17 mouse cellular contexts compared by ENCODE assay signal in the genomic region with DNA sequence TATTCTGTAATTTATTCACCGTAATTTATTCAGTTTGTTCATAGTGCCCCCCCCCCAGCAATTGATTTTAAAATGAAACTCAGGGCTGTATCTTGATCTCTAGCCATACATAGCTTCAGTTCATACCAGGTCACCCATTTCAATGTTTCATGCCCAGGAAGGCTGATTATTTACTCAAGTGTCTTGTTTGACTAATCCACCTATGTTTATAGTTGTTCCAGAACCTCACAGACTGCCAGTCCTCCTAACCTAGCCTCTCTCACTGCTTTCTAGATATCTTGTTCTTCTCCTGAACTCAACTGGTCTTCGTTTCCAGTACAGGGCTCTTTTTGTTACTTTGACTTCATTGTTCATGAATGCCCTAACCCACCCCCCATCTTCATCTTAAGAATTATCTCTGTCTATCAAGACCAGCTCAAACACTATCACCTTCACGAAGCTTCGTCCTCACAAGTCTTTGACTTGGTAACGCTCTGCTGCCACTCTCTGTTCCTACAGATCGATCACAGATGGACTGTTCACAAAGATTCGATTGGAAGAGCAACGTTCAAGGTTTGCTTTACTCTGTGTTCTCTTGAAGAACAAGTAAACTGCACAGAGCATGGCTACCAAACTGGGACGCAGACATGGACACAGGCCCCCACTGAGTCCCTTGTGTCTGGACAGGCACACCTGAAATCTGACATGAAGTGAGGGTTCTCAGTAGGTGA. TPM values are rescaled to one million over a fixed set of nuclear protein-coding genes. Genes with fewer than 3 reads are reported as not detected.
DNase-seq lines count a peak whose midpoint lies in the region; ATAC-seq and TF ChIP-seq lines count a peak whose summit lies in the region.
"Had no signal": no experiment of that assay in that cellular context is flagged by ENCODE, and none has a peak within 500 bp of the region (broad histone marks: within the 10 kb centered on the region; RNA-seq: fewer than 3 reads in every experiment).

No protein-coding gene starts in this region.

- peak overlapping the region; percentile 92 for H3K27ac ChIP-seq in heart, adult 2 months
- no peak overlapping the region for H3K27ac ChIP-seq in heart, embryonic 12.5 days (ENCODE audit: poor library complexity, severe bottlenecking)
- peak overlapping the region; percentile 50 for H3K27ac ChIP-seq in liver, adult 2 months (replicated peaks; ENCODE audit: insufficient read depth, low read depth, low read length)
- no peak overlapping the region for H3K27ac ChIP-seq in limb, embryonic 10.5 days
- H3K27ac ChIP-seq: forebrain, embryonic 12.5 days; neural tube, embryonic 12.5 days had no signal

- no peak for DNase-seq in heart, adult 2 months
- DNase-seq in liver, adult 2 months (ENCODE audit: extremely low read depth, low read depth, low spot score) = peak; percentile 82
- DNase-seq in liver = no peak
- DNase-seq in A20 (ENCODE audit: low read depth, low spot score) = peak; percentile 29
- no peak for DNase-seq in limb, embryonic 10.5 days (ENCODE audit: low spot score)
- no peak for DNase-seq in adipocyte (ENCODE audit: low spot score)
- DNase-seq in layer of hippocampus, postnatal 36 days = no peak
- DNase-seq: kidney, adult 18-20 months; kidney, postnatal 4 days; lung, postnatal 14 days; right cerebral cortex, postnatal 25 days had no signal

- no peak for TF ChIP-seq POLR2A in heart, adult 2 months (IDR thresholded peaks at IDR 0.05; ENCODE audit: insufficient read depth, low read depth, low read length)
- TF ChIP-seq POLR2A in liver, adult 2 months (IDR thresholded peaks at IDR 0.05; ENCODE audit: extremely low read depth, insufficient read depth, low read length) = no peak

- no peaks in the 10 kb centered on the region for H3K9me3 ChIP-seq in heart, embryonic 12.5 days (replicated peaks)
- no peaks in the 10 kb centered on the region for H3K9me3 ChIP-seq in limb, embryonic 10.5 days (replicated peaks)
- H3K9me3 ChIP-seq: forebrain, embryonic 12.5 days; hindbrain, embryonic 13.5 days; limb, embryonic 12.5 days; neural tube, embryonic 12.5 days had no signal

- H3K36me3 ChIP-seq in heart, adult 2 months (ENCODE audit: control insufficient read depth, insufficient read depth, low read length) = peaks cover 2% of the 10 kb centered on the region
- no peaks in the 10 kb centered on the region for H3K36me3 ChIP-seq in heart, embryonic 12.5 days
- H3K36me3 ChIP-seq in liver, adult 2 months (ENCODE audit: control insufficient read depth, insufficient read depth, low read length) = no peaks in the 10 kb centered on the region
- H3K36me3 ChIP-seq in limb, embryonic 10.5 days = no peaks in the 10 kb centered on the region
- H3K36me3 ChIP-seq: forebrain, embryonic 12.5 days; hindbrain, embryonic 13.5 days; limb, embryonic 12.5 days; neural tube, embryonic 12.5 days had no signal

- no peak overlapping the region for H3K9ac ChIP-seq in heart, adult 2 months (ENCODE audit: low read depth, low read length)
- H3K9ac ChIP-seq in heart, embryonic 12.5 days = no peak overlapping the region
- H3K9ac ChIP-seq in liver, adult 2 months (ENCODE audit: low read depth, low read length) = no peak overlapping the region

- ATAC-seq in heart, embryonic 12.5 days (ENCODE audit: insufficient number of reproducible peaks, low FRiP score) = no peak

- WGBS in heart, adult 2 months = 97% methylated on average over 9 of the region's 9 CpGs
- 93% methylated on average over 9 of the region's 9 CpGs for WGBS in heart, embryonic 12.5 days
- WGBS in liver, adult 2 months = 29% methylated on average over 9 of the region's 9 CpGs
- 95% methylated on average over 9 of the region's 9 CpGs for WGBS in limb, embryonic 10.5 days

- TF ChIP-seq CTCF in heart, adult 2 months (IDR thresholded peaks at IDR 0.05) = no peak
- no peak for TF ChIP-seq CTCF in liver, adult 2 months (IDR thresholded peaks at IDR 0.05; ENCODE audit: low read depth, low read length)

- H3K4me3 ChIP-seq in heart, adult 2 months = no peak overlapping the region
- no peak overlapping the region for H3K4me3 ChIP-seq in heart, embryonic 12.5 days
- H3K4me3 ChIP-seq in liver, adult 2 months (ENCODE audit: insufficient read depth, low read depth, low read length) = no peak overlapping the region
- peak overlapping the region; percentile 77; the same call in 1 of the 2 replicates for H3K4me3 ChIP-seq in limb, embryonic 10.5 days

- no peak overlapping the region for H3K4me2 ChIP-seq in heart, embryonic 12.5 days

- intact Hi-C loops in heart, adult 2 months (cut with DNase I) = loop anchor here (5.0 kb wide), 2 partner anchors 223 to 803 kb away; a partner anchor contains a TSS

- no peaks in the 10 kb centered on the region for H3K79me2 ChIP-seq in heart, adult 2 months (replicated peaks; ENCODE audit: control insufficient read depth, insufficient read depth, low read length)
- H3K79me2 ChIP-seq in liver, adult 2 months (ENCODE audit: control insufficient read depth, insufficient read depth, low read length) = peaks cover 4% of the 10 kb centered on the region; the same call in 1 of the 2 replicates

- H3K27me3 ChIP-seq in heart, adult 2 months (ENCODE audit: control insufficient read depth, insufficient read depth, low read length) = no peaks in the 10 kb centered on the region
- no peaks in the 10 kb centered on the region for H3K27me3 ChIP-seq in heart, embryonic 12.5 days (replicated peaks)
- H3K27me3 ChIP-seq in liver, adult 2 months (ENCODE audit: control insufficient read depth, insufficient read depth, low read length) = no peaks in the 10 kb centered on the region
- no peaks in the 10 kb centered on the region for H3K27me3 ChIP-seq in limb, embryonic 10.5 days (ENCODE audit: low read depth, poor library complexity, severe bottlenecking)
- H3K27me3 ChIP-seq: forebrain, embryonic 12.5 days; hindbrain, embryonic 13.5 days; limb, embryonic 12.5 days; neural tube, embryonic 12.5 days had no signal

- peaks cover 5% of the 10 kb centered on the region; the same call in 1 of the 2 replicates for H3K4me1 ChIP-seq in heart, adult 2 months (ENCODE audit: control insufficient read depth, insufficient read depth, low read length)
- peaks cover 9% of the 10 kb centered on the region for H3K4me1 ChIP-seq in heart, embryonic 12.5 days (replicated peaks)
- H3K4me1 ChIP-seq in liver, adult 2 months (ENCODE audit: control insufficient read depth, insufficient read depth, low read length) = peaks cover 10% of the 10 kb centered on the region; the same call in 1 of the 2 replicates
- peaks cover 18% of the 10 kb centered on the region for H3K4me1 ChIP-seq in limb, embryonic 10.5 days

- no peak for TF ChIP-seq EP300 in heart, adult 2 months (IDR thresholded peaks at IDR 0.05; ENCODE audit: insufficient read depth, low read depth, low read length)

RNA-seq across cellular contexts. Expression of a gene that starts 24.0 kb away (rescaled TPM):
- 10 to 100 TPM; 85.1 to 87.6 TPM for total RNA-seq in heart, adult 2 months (2021)
- polyA plus RNA-seq in heart, adult 2 months (2012; rRNA removed) = 14.1 and 34.8 TPM in 2 replicates
- polyA plus RNA-seq in heart, embryonic 12.5 days (2016; fragmentation: Nextera tagmentation; extraction: Ambion mirVana) = 115 and 118 TPM in 2 replicates
- 17.6 and 24.3 TPM in 2 replicates for total RNA-seq in liver, adult 2 months (2014; rRNA removed)
- polyA plus RNA-seq in liver, adult 2 months (2012; rRNA removed) = 3.9 and 4.8 TPM in 2 replicates
- 117 and 124 TPM in 2 replicates for polyA plus RNA-seq in limb, embryonic 10.5 days (2016; fragmentation: Nextera tagmentation; extraction: Ambion mirVana)
- total RNA-seq in layer of hippocampus, postnatal 36 days (2021) = 10 to 100 TPM; 90.6 to 92.6 TPM

RNA-seq across cellular contexts. Expression of a gene that starts 25.0 kb away (rescaled TPM):
- 10 to 100 TPM; 43.2 to 45.4 TPM for total RNA-seq in heart, adult 2 months (2021)
- polyA plus RNA-seq in heart, adult 2 months (2012; rRNA removed) = 22.2 and 39.4 TPM in 2 replicates
- polyA plus RNA-seq in heart, embryonic 12.5 days (2016; fragmentation: Nextera tagmentation; extraction: Ambion mirVana) = 28.4 and 28.7 TPM in 2 replicates
- not detected in 2 replicates for total RNA-seq in liver, adult 2 months (2014; rRNA removed)
- polyA plus RNA-seq in liver, adult 2 months (2012; rRNA removed) = not detected in 2 replicates
- not detected in 2 replicates for polyA plus RNA-seq in limb, embryonic 10.5 days (2016; fragmentation: Nextera tagmentation; extraction: Ambion mirVana)
- under 1 TPM; 0.30 to 0.51 TPM for total RNA-seq in layer of hippocampus, postnatal 36 days (2021)
- polyA plus RNA-seq: gonadal fat pad, adult 2 months had no signal

Comparison
In these comparisons a context has a peak if more than half of its experiments do, and no peak if none do; other contexts are left out.
1. DNase-seq: peak in liver, adult 2 months (single experiment) and A20 (single experiment); none in heart, adult 2 months (0 of 2), liver (single experiment), limb, embryonic 10.5 days (single experiment), adipocyte (single experiment) and layer of hippocampus, postnatal 36 days (0 of 2).
2. H3K27ac ChIP-seq: peak in heart, adult 2 months (single experiment) and liver, adult 2 months (single experiment); none in heart, embryonic 12.5 days (single experiment) and limb, embryonic 10.5 days (single experiment).
3. RNA of a gene that starts 25.0 kb away (polyA plus RNA-seq): 28.4 to 28.7 TPM in heart, embryonic 12.5 days and 22.2 to 39.4 TPM in heart, adult 2 months; not detected in liver, adult 2 months and not detected in limb, embryonic 10.5 days; every median in the first group is over 10 times any median in the second.